Mouse (Mus musculus) thymus, postnatal 4 days (tissue): ENCODE measurements around the gene Cadps2.

Experiments used
- DNase-seq: peaks from one replicate; pipeline ENCODE4 v3.0.0; 2021

Cadps2 gene

DNA sequence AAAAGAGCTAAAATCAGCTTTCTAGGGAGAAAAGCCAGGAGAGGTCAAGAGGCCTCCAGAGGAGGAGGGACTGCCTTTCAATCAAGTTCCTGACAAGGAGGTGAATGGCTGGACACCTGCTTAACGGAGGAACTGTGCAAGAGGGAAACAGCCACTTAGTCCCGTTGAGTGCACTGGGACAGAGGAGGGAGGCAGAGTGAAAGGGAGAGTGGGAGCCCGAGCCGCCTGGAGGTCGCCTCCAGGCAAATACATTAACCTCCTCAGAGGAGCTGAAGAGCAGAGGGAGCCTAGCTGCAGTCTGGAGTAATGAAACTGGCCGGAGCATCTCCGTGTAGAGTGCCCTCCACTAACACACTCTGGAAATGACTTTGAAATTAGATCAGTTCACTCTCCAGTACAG is 485.7 kb downstream of the Cadps2 start:
- DNase-seq = no peak

DNA sequence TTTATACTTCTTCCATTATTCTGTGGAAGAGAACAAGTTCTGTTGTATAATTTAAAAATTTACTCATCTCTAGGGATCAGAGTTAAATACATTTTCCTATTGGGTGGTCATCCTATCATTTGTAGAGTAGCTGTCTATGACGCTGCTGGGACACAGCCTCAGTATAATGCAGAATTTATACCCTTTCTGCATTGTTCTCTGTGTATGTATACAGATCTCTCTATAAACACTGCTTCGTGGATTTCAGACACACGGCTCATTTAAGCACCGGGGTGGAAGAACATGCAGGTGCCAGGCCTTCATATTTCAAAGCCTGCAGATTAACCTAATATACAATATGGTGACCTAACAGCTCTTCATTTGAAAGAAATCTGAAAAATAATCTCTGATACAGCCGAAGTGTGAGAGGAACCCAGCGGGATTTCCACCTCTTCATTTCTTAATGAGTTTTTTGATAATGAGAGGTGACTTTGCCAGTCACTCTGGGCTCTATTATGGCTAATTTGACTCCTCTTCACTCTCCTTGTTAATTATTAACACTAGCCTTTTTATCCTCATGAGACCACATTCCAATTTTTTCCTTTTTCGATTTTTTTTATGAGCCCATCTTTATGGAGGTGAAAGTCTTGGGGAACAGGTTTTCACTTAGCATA is 501.7 kb downstream of the Cadps2 start:
- no peak for DNase-seq

DNA sequence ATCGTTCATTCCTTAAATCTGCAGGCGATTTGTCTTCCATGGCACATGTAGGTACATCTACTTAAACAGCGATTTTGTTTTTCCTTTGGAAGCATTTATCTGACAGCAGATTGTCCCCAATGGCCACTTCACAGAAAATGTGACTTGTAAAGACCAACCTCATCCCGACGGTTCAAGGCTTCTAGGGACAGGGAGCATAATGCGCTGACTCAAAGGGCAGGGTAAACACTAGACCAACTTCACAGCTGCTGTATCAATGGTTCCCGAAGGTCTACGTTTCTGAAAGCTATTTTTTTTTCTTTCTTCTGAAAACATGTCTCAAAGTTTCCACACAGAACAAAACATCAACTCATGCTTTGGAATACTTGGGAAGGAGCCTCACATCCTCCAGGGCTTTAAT is 524.3 kb downstream of the Cadps2 start:
- no peak for DNase-seq

DNA sequence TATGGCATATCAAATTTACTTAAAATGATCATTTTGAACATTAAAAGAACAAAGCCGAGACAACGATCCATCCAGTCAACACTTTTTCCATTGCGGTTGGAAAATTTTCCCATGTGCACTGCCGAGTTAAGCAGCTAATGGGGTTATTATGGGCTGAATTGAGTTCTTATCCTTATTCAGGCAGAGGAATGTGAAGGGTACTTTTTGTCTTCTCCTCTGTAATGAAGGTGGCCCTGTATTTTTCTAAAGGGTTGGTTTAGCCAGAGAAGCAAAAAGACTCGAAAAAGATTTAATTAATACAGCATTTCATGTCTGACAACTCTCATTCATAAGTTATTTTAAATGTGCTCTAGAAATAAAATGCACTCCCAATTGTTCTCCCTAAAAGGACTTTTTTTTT is 524.9 kb downstream of the Cadps2 start:
- DNase-seq = no peak

DNA sequence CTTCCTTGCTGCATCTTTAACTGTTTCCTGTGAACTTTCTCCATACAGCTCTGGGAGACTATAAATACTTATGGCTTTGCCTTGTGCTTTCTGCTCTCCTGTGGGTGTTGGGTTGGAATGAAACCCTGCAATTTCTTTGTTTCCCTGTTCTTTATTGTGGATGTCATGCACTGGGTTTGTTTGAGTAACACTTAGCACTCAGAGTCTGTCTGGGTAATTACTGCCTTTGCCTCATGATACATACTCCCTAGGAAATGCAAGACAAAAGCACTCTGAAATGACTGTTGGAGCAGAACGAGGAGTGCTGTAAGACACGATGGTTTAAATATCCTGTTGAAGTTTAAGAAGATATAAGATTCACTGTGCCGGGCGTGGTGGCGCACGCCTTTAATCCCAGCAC is 533.2 kb downstream of the Cadps2 start:
- no peak for DNase-seq

DNA sequence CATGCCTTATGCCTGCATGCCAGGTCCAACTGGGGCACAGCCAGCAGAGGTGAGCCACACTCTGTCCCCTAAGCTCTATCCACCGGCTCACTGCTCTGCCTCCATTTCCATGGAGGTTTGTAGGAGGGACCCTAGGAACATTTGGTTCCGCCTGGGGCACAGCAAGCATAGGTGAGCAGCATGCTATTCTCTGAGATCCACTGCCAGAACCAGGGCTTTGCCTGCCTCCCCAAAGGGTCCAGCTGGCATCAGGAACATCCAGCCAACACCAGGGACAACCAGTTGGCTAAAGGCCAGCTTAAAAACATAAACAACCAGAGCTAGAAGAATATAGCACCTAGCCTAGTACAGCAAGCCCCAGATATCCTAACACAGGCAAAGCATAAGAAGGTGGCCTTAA is 540.6 kb downstream of the Cadps2 start:
- DNase-seq = no peak

DNA sequence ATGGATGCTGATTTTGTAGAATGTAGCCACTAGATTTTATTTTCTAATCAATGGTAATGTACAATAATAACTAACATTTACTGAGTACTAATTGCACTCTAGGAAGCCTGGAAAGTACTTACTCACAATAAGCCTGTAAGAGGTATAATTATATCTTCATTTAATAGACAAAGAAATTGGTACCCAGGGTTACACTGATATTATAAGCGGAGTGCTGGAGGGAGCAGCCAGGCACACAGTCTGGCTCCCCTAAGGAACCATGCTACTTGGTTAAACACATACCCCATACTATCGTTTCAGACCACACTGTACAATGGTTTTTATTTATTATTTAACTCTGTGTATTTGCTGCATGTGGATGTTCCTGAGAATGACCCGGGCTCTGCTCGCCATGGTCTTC is 544.5 kb downstream of the Cadps2 start:
- DNase-seq = no peak

DNA sequence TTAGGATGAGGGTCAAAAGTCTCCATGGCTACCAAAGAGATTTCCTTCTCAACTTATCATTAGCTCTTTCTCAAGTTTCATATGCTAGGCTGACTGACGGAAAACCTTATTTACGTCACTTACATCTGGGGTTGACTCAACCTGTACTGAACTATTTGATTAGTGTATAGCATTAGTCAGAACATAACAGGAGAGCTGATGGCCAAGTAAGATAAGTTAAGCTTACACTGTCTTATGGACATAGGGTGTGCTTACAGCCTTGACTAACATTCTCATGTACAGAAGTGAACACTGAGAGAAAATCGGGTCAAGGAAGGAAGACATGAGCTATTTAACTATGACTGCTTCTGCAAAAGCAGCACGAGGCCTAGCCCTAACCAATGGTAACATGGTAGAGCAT is 550.5 kb downstream of the Cadps2 start:
- DNase-seq = no peak

DNA sequence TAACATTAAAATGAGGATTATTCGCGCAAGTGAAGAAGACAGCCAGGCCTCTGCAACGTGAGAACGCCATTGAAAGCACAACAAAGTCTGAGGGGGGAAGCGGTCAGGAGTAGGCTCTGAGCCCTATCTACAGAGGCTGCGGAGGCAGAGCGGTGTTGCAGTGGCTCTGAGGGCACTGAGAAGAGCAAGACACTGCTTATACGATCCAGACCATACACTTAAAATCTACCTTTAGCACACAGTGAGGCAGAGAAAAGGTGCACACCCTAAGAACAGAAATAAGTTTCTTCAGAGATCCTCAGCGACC is 557.8 kb downstream of the Cadps2 start:
- DNase-seq = no peak

DNA sequence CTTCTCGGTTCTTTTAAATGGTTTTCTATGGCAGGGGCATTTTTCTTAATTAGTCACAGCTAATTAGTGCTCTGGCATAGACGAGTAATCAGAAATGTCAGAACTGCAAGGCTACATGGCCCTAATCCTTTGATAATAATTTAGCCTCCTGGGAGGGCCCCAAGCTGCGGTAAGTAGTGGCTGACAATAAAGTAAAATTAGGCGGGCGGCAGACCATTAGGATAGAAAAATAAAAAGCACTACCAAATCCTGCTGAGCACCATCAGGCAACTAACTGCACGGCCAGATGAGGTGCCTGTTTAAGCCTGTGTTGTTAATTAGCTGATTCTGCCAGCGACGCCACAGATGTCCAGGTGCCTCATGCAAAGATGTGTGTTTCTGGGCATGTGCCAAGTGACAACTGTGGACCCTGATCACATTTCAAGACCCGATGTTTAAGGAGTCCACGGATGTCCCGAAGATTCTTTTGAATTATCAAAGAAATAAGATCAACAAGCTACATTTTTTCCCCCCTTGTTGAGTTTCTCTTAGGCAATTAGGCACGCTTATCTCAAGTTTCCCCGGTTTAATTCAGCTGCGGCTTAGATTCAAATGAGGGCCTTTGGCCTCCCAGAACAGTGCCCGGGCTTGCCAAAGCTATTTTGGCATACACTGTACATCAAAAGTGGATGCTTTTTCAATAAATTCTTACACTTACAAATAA is 558.3 kb downstream of the Cadps2 start:
- DNase-seq = no peak

DNA sequence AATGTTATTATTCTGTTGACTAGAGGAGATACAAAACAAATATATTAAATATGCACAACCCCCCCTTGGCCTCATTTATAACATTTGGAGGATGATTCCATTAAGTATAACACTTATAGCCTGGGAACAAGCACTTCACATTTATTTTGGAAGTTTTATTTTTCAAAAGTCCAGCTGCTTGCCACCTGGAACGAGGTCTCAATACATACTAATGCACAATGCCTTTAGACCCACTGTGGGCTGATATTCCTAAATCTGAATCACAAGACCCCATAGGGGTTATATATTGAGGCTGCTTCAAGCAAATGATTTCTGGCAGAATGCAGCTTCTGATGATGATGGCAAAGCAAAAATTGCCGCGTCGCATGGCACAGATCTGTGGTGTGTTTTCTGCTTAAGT is 565.7 kb downstream of the Cadps2 start:
- DNase-seq = no peak

DNA sequence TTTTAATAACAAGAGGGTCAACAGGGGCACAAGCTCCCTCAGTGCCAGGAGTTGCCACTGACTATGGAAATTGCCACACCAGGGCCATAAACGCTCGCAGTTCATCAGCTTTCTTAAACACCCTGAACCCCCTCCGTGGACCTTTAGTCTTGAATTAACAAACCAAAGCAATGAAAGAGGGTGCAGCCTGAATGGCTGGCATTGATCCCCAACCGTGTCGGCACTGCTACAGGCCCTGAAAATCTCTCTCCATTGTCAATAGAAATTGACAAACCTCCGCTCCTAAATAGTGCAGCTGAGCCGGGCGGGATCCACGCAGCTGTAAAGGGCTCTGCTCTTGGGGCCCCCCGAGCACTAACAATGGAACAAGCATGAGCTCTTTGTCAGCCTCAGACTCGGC is 566.2 kb downstream of the Cadps2 start:
- DNase-seq = no peak

DNA sequence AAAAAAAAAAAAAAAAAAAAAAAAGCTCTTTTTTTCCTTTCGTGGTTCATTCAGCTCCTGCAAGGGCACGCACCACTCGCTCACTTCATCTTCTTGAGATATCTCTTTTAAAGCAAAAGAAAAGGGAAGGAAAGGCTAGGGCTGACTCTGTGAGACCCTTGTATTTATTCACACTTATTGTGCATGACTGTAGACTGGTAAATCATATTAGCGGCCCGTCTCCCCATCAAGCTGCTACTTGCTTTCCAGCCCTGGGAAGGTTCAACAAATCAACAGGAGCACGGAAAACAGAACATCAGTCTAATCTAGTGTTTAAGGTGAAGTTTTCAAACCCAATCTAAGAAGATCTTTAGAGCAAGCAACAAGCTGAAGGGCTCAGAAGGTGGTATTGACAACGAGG is 566.7 kb downstream of the Cadps2 start:
- no peak for DNase-seq

DNA sequence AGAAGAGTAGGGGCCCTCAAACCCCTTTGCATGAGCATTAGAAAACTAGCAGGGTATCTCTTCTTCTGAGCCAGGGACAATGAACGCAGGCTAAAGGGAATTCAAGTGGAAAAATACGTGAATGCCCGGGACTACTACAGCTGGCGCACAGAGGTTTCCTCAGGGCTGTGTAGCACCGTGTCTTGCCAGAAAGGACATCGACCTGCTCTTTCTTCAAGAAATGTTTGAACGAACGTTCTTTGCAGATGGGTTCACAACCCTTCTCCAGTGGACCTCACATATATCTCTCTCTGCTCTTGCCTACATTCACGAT is 578.5 kb downstream of the Cadps2 start:
- no peak for DNase-seq

DNA sequence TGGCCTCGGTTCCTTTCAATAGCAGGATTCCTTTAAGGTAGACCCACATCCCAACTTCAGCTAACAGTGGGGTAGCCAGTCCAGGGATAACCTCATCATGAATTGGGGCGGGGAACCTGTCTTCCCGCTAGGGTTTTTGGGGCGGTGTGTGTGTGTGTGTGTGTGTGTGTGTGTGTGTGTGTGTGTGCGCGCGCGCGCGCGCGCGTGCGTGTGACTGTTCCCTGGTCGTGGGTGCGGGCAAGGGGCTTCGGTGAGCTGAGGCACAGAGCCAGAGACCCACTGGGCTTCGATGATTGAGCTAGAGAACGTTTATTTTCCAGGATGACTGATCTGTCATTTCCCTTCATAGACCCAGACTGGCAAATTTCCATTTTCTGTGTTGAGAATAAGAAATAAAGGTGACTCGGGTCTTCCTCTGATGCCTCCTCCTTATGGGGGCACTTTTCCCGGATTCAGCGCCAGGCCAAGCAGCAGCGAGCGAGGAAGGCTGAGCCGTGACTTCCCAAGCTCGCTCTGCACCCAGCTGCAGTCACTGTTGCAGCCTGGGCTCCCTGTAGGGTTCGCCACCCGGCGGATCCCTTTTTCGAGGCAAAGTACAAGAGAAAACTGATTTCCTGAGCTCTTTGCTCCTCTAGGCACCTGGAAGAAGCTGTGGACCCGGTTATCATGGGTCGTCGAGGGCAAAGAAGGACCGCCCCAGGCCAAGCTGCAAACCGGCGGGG is 579.0 kb downstream of the Cadps2 start:
- DNase-seq = no peak

DNA sequence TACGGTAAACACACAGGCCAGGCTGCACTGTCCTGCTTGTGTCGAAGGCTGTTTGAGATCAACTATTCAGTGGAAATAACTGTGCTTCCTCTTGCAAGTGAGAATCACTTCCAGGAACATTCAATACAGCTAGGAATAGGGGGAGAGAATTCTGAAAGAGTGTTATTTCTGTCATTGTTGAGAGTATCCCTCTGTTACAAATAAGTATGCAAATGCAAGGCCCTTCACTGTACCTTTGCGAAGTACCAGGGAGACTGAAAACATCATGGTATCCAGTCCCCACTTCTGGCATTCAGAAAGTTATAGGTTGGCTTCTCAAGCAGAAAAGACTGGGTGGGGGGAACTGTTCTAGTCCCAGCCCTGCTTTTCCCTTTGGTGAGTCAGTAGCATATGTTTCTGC is 581.2 kb downstream of the Cadps2 start:
- no peak for DNase-seq

DNA sequence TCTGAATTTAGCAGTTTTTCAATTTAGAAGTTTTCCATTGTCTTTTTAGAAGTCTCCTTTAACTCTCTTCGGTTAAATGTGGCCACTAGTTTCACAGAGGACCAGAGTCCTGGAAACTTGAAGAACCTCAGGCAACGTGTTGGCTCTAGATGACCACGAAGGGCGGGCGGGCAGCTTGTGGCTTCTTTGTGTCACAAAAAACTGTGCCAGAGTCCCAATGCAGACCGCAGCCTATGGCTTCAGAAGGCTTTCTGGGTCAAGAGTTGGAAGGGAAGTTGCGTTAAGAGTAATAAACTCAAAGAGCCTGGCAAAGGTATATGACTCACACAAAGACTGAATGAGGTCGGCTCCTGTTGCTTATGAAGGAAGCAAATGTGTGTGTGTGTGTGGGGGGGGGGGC is 584.1 kb downstream of the Cadps2 start:
- DNase-seq = no peak

DNA sequence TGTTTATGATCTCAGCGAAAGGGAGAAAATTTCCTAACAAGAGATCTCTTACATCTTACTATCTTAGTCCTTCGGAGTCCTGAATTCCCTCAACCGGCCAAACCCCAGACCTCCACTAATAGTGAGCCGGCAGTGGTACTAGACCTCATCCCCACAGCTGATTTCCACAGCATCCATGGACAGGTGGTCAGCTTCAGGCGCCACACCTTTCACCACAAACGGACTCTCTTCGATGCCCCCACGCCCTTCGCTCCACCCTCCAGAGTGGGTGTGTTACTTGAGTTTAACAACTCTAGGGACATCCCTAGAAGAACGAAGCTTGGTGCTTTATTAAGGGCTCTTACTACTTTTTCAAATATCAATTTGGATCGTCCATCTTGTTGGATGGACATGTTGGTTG is 584.6 kb downstream of the Cadps2 start:
- DNase-seq = no peak

DNA sequence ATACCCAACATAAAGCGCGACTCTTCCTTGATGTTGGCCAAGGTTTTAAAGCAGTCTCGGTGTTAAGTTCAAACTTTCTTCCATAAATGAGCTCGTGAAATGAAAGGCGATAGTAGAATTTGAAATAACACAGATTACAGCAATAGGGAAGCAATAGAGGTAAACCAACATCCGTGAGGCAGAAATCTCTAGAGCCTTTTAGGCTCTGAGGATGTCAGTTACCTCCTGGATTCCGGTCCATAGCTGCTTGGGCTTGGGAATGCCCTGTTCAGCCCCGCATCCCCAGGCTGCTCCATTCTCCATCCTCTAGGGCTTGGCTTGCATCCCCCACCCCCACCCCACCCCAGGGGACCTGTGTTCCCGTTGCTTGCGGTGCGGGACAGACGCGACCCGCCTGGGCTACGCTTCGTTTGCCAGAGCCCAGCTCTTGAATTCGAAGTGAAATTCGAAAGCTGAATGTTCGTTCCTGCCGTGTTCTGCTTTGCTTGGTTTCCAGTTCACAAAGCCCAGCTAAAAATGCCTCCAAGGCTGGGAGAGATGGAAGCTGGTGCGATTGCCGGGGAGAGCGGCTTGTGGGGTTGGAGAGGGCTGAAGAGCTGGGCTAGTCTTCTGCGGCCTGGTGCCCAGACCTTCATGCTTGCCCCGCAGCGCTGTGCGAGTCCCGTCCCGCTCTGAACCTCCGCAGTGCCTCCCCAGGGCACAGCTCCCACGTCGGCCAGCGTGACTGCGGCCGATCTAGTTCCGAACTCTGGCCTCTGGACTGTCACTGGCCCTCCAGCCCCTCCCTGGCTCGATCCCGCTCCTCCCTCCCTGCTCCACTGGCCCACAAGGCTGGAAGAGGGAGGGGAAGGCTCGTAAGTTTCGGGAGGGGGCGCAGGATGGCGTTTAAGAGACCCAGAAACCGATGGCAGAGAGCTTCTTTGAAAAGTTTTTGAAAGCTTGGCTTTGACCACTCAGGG is 585.6 kb downstream of the Cadps2 start:
- DNase-seq = no peak

DNA sequence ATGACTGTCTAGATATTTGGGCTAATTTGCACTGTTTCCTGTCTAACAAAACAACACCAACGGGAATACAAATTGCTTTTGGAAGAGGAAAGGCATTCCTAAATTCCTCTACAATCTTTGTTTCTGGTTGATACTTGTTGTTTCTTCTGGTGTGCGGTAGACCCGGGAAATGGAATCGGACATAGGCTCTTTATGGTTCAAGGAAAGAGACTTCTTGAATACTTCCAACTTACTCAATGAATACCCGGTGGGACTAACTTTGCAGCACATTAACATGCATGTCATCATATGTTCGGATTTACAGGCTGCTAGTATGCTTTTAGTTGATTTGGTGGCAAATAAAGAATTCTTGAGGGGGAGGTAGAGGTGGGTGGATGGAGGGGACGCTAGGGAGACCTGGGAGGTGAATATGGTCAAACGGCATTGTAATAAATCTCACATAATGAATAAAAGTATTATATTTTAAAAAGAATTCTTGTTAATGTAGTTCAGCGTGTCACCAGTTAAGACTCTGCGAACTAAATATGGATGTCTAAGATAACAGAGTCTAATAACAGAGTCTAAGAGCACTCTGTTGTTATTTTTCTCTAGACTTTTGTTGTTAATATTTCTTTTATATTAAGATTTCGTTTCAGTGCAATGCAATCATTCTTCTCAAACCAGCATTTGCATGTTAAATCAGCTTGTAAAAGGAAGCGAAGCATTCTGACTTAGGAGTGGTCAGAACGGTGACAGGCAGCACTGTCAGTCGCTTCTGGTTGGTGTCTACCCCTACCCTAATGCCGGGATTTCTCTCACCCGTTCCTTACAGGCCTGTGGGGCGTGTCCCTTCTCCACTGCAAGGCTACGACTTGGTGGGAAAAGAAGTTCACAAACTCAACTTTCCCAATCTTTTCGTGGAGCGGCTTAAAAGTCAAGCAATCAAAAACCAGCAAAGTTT is 586.8 kb downstream of the Cadps2 start:
- no peak for DNase-seq

DNA sequence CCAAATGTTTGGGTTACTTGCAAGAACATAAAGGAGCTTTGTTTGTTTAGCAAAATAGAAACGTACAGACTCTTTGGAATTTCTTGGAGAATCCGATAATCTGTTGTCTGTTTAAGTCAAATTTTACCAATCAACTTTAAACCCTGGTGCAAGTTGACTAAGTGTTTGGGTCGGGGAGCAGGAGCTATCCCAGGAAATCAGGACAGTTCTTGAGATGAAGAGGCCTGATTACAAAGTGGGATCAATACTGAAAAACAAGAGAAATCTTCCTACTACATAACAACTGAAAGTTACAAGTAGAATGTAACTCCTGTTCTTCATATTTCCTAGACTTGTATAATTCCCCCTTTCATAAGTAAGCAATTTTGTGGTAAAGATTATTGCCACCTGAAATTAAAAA is 587.8 kb downstream of the Cadps2 start:
- DNase-seq = no peak

DNA sequence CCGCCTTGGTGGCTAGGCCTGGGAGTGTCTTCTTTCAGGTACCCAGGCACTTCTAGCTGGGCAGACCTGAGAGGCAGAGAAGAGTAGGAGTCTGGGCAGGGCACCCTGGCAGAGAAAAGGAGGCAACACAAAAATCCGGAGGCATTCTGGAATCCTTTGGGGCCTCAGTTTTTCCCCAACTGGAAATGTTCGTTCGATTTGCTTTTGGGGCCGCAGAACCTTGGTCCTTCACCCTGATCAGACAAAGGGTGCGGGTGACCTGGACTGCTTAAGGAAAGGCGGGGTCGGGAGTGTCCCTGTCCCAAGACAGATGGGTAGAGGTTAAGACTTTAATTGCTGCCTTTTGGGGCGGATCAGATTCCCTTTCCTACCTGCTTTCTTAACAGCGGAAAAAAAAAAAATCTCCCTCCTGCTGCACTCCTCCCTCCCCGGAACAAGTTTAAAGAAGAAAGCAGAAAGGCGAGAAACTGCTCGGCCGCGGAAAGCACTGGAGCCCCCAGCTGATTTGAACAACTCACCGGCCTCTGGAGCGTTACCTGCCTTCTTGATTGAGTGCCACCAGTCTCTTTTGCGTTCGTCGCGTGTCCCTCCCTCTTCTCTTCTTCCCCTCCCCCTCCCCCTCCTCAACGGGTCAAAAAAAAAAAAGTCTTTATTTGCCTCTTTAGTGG is 588.8 kb downstream of the Cadps2 start:
- no peak for DNase-seq
